Mouse (Mus musculus): ENCODE measurements around the gene Zgrf1. TPM values are rescaled to one million over a fixed set of nuclear protein-coding genes. Genes with fewer than 3 reads are reported as not detected.

Gene Zgrf1
- polyA plus RNA-seq (2017; shearing (Covaris generic)), result 3.8 TPM

DNA sequence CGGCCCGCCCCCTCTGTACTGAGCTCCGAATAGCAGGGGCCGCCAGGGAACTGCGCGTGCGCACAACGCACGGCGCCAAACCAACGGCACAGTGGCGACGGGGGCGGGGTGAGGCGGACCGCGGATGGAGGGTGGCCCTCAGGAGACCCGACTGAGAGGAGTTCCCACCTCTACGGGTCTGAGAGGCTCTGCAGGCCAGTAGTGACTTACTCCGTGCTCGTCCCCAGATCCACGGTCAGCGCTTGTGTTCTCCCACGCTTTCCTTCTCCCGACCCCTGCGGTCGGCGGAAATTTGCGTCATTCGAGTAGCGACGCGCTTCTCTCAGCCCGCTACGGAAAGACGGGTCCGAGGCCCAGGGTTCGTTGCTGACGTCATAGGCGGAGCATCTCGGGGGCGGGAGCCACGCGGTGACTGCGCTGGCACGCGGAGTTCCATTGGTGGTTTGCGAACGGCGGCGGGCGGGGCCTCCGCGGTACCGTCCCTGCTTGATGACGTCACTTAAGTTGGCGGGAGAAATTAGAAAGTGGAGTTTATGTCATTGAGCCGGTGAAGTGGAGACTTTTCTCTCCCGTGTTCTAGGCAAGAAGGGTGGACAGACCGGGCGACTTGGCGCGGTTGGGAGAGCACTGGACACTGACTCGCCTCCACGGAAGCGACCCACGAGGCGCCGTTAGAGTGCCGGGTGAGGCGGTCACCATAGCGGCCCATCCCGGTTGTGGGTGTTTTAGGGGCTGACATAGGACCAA, at the start of gene Zgrf1, which contains the start of gene Larp7:
TSS of gene Zgrf1 (plus strand) at position 517 of the 747 bp plus-strand sequence.
TSS of gene Larp7 (minus strand) at position 377 of the 747 bp plus-strand sequence.

DNA sequence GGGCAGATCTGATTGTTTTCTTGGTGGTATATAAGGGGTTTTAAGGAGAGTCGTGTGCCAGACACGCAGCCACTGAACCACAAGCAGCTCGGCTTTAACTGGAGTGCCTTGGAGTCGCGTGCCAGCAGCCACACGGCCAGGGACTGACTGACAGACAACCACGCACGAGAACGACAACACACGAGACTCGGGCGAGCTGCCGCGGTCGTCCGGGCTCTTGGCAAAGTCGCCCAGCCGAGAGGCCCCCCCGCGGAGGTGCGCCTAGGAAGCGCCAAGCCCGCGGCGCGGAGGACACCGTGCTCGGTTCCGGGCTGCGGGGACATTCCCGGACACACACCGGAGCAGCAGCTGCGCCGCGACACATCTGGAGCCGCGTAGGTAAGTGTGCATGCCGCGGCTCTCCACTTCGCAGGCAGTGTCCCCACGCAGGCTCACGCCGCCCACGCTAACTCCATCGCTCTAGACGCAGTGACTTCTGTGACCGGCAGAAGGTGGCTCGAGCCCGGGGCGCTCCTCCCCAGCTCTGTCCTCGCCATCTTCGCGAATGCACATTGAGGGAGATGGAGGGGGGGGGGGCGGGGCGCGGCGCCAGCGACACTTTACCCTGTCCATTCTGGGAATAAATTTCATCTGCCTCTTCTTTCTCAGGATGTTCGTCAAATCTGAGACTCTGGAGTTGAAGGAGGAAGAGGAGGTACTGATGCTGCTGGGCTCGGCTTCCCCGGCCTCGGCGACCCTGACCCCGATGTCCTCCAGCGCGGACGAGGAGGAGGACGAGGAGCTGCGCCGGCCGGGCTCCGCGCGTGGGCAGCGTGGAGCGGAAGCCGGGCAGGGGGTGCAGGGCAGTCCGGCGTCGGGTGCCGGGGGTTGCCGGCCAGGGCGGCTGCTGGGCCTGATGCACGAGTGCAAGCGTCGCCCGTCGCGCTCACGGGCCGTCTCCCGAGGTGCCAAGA, 80.1 kb downstream of the Zgrf1 start, which contains the start of gene Neurog2:
TSS of gene Neurog2 (plus strand) at position 56 of the 953 bp plus-strand sequence.

Other genes starting within 250 kb of the Zgrf1 start
- gene Ank2, start 54.1 kb upstream of the Zgrf1 start, polyA plus RNA-seq (2017; shearing (Covaris generic)), result 0.53 TPM
- 46.1 TPM for gene Larp7, start 140 bp upstream of the Zgrf1 start, polyA plus RNA-seq (2017; shearing (Covaris generic))
- not detected for gene Neurog2, start 79.6 kb downstream of the Zgrf1 start, polyA plus RNA-seq (2017; shearing (Covaris generic))
- 2.4 TPM for gene Alpk1, start 227.0 kb downstream of the Zgrf1 start, polyA plus RNA-seq (2017; shearing (Covaris generic))
- 0.20 TPM for gene Tifa, start 236.3 kb downstream of the Zgrf1 start, polyA plus RNA-seq (2017; shearing (Covaris generic))